Mouse (Mus musculus) liver, postnatal 0 days (tissue): ENCODE measurements around the gene Foxo3. TPM values are rescaled to one million over a fixed set of nuclear protein-coding genes. Genes with fewer than 3 reads are reported as not detected.
A peak's percentile ranks its signal among the peaks of the same experiment; 100 is the strongest.

Experiments used
- ATAC-seq: fragments of 200-750 bp; cut with Nextera tagmentation; 2 replicates; pipeline ENCODE4 v1.8.0; 2017; ENCODE audit warnings: mild to moderate bottlenecking, moderate library complexity
- DNase-seq: peaks from one replicate; pipeline ENCODE4 v3.0.0-alpha.2; 2016
- H3K27ac ChIP-seq: fragments of 300-500 bp; sonication (generic); 2 replicates; pipeline ENCODE4 v1.5.1; 2014; ENCODE audit warnings: antibody characterized with exemption, moderate library complexity, mild to moderate bottlenecking, low read depth
- H3K27me3 ChIP-seq: fragments of 300-500 bp; sonication (generic); 2 replicates; pipeline ENCODE4 v1.6.1; 2014; ENCODE audit warnings: low read length, control low read depth, mixed read lengths; ENCODE audit not compliant: insufficient read depth
- H3K36me3 ChIP-seq: fragments of 300-500 bp; sonication (generic); replicated peaks from 2 replicates; pipeline ENCODE4 v1.6.1; 2014; ENCODE audit warnings: mild to moderate bottlenecking, control low read depth, low read length, moderate library complexity, mixed read lengths; ENCODE audit not compliant: insufficient read depth
- H3K4me1 ChIP-seq: fragments of 300-500 bp; sonication (generic); 2 replicates; pipeline ENCODE4 v1.6.1; 2014; ENCODE audit warnings: antibody characterized with exemption, mild to moderate bottlenecking, control low read depth; ENCODE audit not compliant: insufficient read depth
- H3K4me2 ChIP-seq: fragments of 300-500 bp; sonication (generic); 2 replicates; pipeline ENCODE4 v1.6.1; 2014; ENCODE audit warnings: low read depth, mild to moderate bottlenecking, low read length, moderate library complexity, mixed read lengths
- H3K4me3 ChIP-seq: fragments of 300-500 bp; sonication (generic); 2 replicates; pipeline ENCODE4 v1.5.1; 2014; ENCODE audit warnings: low read depth, low read length
- H3K9ac ChIP-seq: fragments of 300-500 bp; sonication (generic); replicated peaks from 2 replicates; pipeline ENCODE4 v1.6.1; 2014; ENCODE audit warnings: mild to moderate bottlenecking, moderate library complexity
- H3K9me3 ChIP-seq: fragments of 300-500 bp; sonication (generic); 2 replicates; pipeline ENCODE4 v1.6.1; 2016; ENCODE audit warnings: mild to moderate bottlenecking, control low read depth, low read length, mixed read lengths
- CTCF ChIP-seq: sonication (generic); IDR thresholded peaks from 2 replicates; pipeline ENCODE4 v1.5.1; 2016; ENCODE audit warnings: antibody characterized with exemption, low read depth
- EP300 ChIP-seq: IDR thresholded peaks from 2 replicates; pipeline ENCODE4 v1.6.1; 2016; ENCODE audit warnings: antibody characterized with exemption, low read depth, mild to moderate bottlenecking
- WGBS: fragments of 180-500 bp; shearing (Covaris S2); extraction: QIAGEN DNeasy Blood & Tissue Kit; methylation state at CpG from one replicate; pipeline ENCODE4 v1.1.7; 2014; ENCODE audit not compliant: insufficient replicate concordance; 5-methylcytosine and 5-hydroxymethylcytosine counted together
- polyA plus RNA-seq: library from polyadenylated mRNA; unstranded; fragments of >200 nt; fragmentation: Nextera tagmentation; extraction: Ambion mirVana; gene quantifications from 2 replicates; pipeline ENCODE4 v1.2.1, GENCODE M21; 2015

The Foxo3 gene
- polyA plus RNA-seq, 1 experiment from 2014 or later = 8.4 TPM

- Histone ChIP-seq H3K4me3 (no peak overlapping the region), H3K9me3 (no peaks in the 10 kb centered on the region; the same call in 1 of the 2 replicates), H3K4me2 (no peak overlapping the region), H3K27me3 (no peaks in the 10 kb centered on the region), H3K4me1 (peaks cover 35% of the 10 kb centered on the region), H3K9ac (no peak overlapping the region), H3K27ac (no peak overlapping the region), H3K36me3 (peaks cover 56% of the 10 kb centered on the region)
- TF ChIP-seq EP300 (no peak), CTCF (no peak)
- DNase-seq (no peak), ATAC-seq (no peak)
- WGBS = 84% methylated on average over 4 of the region's 4 CpGs
These were observed 82.6 kb downstream of the Foxo3 start for GRCm38 (mm10) chr10:42193981-42194380.

DNA sequence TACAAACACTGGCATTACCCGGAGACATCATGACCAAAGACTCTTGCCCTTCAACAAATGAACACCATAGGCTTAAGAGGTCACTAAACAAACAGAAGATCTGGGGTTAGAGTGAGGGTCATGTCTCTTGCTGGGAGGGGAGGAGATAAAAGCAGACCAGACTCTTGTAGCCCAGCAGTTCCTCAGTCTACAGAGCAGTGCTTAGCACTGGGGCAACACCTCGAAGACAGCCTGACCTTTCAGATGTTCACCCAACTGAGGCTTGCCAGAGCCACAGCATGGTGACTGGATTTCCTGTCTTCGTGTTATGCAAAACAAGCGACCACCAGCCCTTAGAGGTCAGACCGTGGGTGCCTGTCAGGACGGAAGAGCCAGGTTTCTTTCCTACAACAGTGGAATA lies 83.6 kb downstream of the Foxo3 start:
- no peak for DNase-seq
- Histone ChIP-seq H3K4me2 (no peak overlapping the region), H3K9me3 (no peaks in the 10 kb centered on the region; the same call in 1 of the 2 replicates), H3K4me3 (no peak overlapping the region), H3K4me1 (peaks cover 39% of the 10 kb centered on the region), H3K27me3 (no peaks in the 10 kb centered on the region), H3K9ac (no peak overlapping the region), H3K27ac (no peak overlapping the region), H3K36me3 (peaks cover 61% of the 10 kb centered on the region)
- 34% methylated on average over 6 of the region's 6 CpGs for WGBS
- ATAC-seq = no peak; the same call in 1 of the 2 replicates
- no peak for TF ChIP-seq EP300
- TF ChIP-seq CTCF = no peak

GRCm38 (mm10) chr10:42189674-42190434 lies 86.7 kb downstream of the Foxo3 start:
- H3K36me3 ChIP-seq = peaks cover 46% of the 10 kb centered on the region
- no peak for DNase-seq
- WGBS = 51% methylated on average over 13 of the region's 13 CpGs

DNA sequence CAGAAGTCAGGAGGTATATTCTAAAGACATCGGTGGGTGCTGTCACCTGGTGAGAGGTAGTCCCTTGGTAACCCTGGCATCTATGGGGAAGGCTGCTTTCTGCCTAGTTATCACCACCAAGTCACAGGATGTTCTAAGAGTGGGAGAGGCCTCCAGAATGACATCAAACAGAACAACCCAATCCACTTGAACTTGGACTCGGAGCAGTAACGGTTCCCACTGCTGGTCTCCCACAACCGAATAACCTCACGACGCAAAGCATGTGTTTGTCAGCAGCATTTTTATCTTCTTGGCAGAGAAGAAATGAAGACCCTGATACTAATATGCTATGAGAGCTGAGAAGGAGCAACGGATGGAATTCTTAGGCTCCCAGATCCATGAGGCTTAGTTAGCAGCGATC lies 87.5 kb downstream of the Foxo3 start:
- H3K4me3 ChIP-seq = no peak overlapping the region
- no peak overlapping the region for H3K4me2 ChIP-seq
- DNase-seq (no peak), ATAC-seq (no peak)
- peaks cover 47% of the 10 kb centered on the region for H3K36me3 ChIP-seq
- H3K9ac ChIP-seq = no peak overlapping the region
- TF ChIP-seq CTCF (no peak), EP300 (no peak)
- no peak overlapping the region for H3K27ac ChIP-seq
- H3K27me3 ChIP-seq = no peaks in the 10 kb centered on the region
- no peaks in the 10 kb centered on the region for H3K9me3 ChIP-seq
- 80% methylated on average over 8 of the region's 8 CpGs for WGBS
- H3K4me1 ChIP-seq = peaks cover 32% of the 10 kb centered on the region

More at GRCm38 (mm10) chr10:42189674-42190434, 86.7 kb downstream of the Foxo3 start:
- TF ChIP-seq EP300 (no peak), CTCF (no peak)
- peak overlapping the region; percentile 42; the same call in 1 of the 2 replicates for H3K27ac ChIP-seq
- H3K27me3 ChIP-seq = no peaks in the 10 kb centered on the region
- H3K4me1 ChIP-seq = peaks cover 37% of the 10 kb centered on the region
- H3K9ac ChIP-seq = no peak overlapping the region
- ATAC-seq = no peak
- H3K4me2 ChIP-seq = no peak overlapping the region
- no peak overlapping the region for H3K4me3 ChIP-seq
- H3K9me3 ChIP-seq = no peaks in the 10 kb centered on the region

GRCm38 (mm10) chr10:42188091-42188490 lies 88.5 kb downstream of the Foxo3 start:
- H3K4me2 ChIP-seq = no peak overlapping the region
- peaks cover 51% of the 10 kb centered on the region for H3K36me3 ChIP-seq
- no peaks in the 10 kb centered on the region for H3K9me3 ChIP-seq
- no peaks in the 10 kb centered on the region for H3K27me3 ChIP-seq
- WGBS = 72% methylated on average over 9 of the region's 9 CpGs
- no peak overlapping the region for H3K9ac ChIP-seq
- TF ChIP-seq CTCF = no peak
- TF ChIP-seq EP300 = no peak
- DNase-seq (no peak), ATAC-seq (no peak)
- H3K4me1 ChIP-seq = peaks cover 29% of the 10 kb centered on the region
- no peak overlapping the region for H3K4me3 ChIP-seq
- no peak overlapping the region for H3K27ac ChIP-seq

DNA sequence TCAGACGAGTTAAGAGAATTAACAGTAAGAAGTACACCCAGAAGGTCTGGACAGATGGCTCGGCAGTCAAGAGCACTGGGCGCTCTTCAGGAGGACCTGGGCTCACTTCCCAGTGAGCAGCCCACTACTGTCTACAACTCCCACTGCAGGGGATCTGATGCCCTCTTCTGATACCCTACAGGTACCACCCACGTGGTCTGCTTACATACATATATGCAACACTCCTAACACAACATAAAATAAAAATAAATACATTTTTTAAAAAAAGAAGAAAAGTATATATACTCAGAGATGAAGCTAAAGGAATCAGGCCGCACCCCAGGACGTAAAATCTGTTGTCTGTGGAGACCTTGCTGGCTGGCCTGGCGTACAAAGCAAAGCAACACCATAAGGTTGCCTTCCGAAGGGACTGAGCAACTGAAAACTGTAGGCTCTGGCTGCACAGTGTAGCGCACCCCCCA lies 89.6 kb downstream of the Foxo3 start:
- H3K9ac ChIP-seq = no peak overlapping the region
- ATAC-seq = no peak
- H3K9me3 ChIP-seq = no peaks in the 10 kb centered on the region
- peaks cover 24% of the 10 kb centered on the region for H3K4me1 ChIP-seq
- no peak for DNase-seq
- TF ChIP-seq EP300 = no peak
- TF ChIP-seq CTCF = no peak
- H3K27me3 ChIP-seq = no peaks in the 10 kb centered on the region
- no peak overlapping the region for H3K4me3 ChIP-seq
- H3K36me3 ChIP-seq = peaks cover 51% of the 10 kb centered on the region
- no peak overlapping the region for H3K27ac ChIP-seq
- no peak overlapping the region for H3K4me2 ChIP-seq
- 88% methylated on average over 9 of the region's 9 CpGs for WGBS

DNA sequence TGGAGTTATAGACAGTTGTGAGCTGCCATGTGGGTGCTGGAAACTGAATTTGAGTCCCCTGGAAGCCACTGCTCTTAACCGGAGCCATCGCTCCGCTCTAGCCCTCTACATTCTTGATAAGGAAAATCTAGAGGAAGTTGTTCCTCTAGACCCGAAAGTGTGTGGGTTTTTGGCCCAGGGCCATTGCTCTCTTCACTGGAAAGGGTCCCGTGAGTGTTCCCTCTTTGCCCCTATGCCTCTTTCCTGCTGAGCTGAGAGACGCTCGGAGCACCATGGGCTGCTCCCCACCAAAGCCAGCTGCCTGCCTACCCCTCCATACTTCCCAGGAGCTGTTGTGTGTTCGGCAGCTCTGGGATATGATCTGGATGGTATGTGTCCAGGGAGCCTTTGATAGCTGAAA lies 96.2 kb downstream of the Foxo3 start:
- H3K4me2 ChIP-seq = no peak overlapping the region
- H3K27ac ChIP-seq = no peak overlapping the region
- peaks cover 31% of the 10 kb centered on the region for H3K36me3 ChIP-seq
- H3K4me1 ChIP-seq = no peaks in the 10 kb centered on the region
- no peak for DNase-seq
- 79% methylated on average over 8 of the region's 8 CpGs for WGBS
- H3K27me3 ChIP-seq = no peaks in the 10 kb centered on the region
- no peak overlapping the region for H3K4me3 ChIP-seq
- TF ChIP-seq CTCF (no peak), EP300 (no peak)
- no peak overlapping the region for H3K9ac ChIP-seq
- no peaks in the 10 kb centered on the region for H3K9me3 ChIP-seq
- ATAC-seq = no peak
